Mouse (Mus musculus) forebrain, embryonic 16.5 days (tissue): Measurements from ENCODE around the gene Rab3il1. TPM values are rescaled to one million over a fixed set of nuclear protein-coding genes. Genes with fewer than 3 reads are reported as not detected.

Experiments used
- polyA plus RNA-seq: library from polyadenylated mRNA; unstranded; fragments of >200 nt; fragmentation: Nextera tagmentation; extraction: Ambion mirVana; gene quantifications from 2 replicates; pipeline ENCODE4 v1.2.1, GENCODE M21; 2015

Gene Rab3il1
- polyA plus RNA-seq, 1 experiment from 2014 or later = 18.4 TPM

Other genes starting within 250 kb of the Rab3il1 start
- not detected in 2 replicates for gene Scgb2a2, start 154.1 kb upstream of the Rab3il1 start, polyA plus RNA-seq
- 43.0 and 48.6 TPM in 2 replicates for gene Incenp, start 102.1 kb upstream of the Rab3il1 start, polyA plus RNA-seq
- gene Fth1, start 21.1 kb upstream of the Rab3il1 start, polyA plus RNA-seq = 1,497 and 1,681 TPM in 2 replicates
- 1.2 and 1.5 TPM in 2 replicates for gene Best1, start within 50 bp of the Rab3il1 start, polyA plus RNA-seq
- 14.1 and 20.9 TPM in 2 replicates for gene Fads3, start 39.9 kb downstream of the Rab3il1 start, polyA plus RNA-seq
- 171 and 173 TPM in 2 replicates for gene Fads2, start 100.1 kb downstream of the Rab3il1 start, polyA plus RNA-seq
- gene Fads1, start 181.2 kb downstream of the Rab3il1 start, polyA plus RNA-seq = 171 and 179 TPM in 2 replicates
- 324 and 352 TPM in 2 replicates for gene Tmem258, start 202.3 kb downstream of the Rab3il1 start, polyA plus RNA-seq
- gene Fen1, start 202.5 kb downstream of the Rab3il1 start, polyA plus RNA-seq = 47.4 and 48.9 TPM in 2 replicates
- gene Myrf, start 239.1 kb downstream of the Rab3il1 start, polyA plus RNA-seq = 0.29 and 0.30 TPM in 2 replicates